Mouse (Mus musculus) lung, postnatal 0 days (tissue): Measurements from ENCODE around the gene Polr3b.

Source experiments
- CTCF ChIP-seq: IDR thresholded peaks from 2 replicates; pipeline ENCODE4 v1.5.1; 2016; ENCODE audit warnings: antibody characterized with exemption, mild to moderate bottlenecking
- EP300 ChIP-seq: IDR thresholded peaks from 2 replicates; pipeline ENCODE4 v1.6.1; 2016; ENCODE audit warnings: antibody characterized with exemption, mild to moderate bottlenecking, control low read depth

- TF ChIP-seq CTCF (no peak), EP300 (no peak)
Measured at GRCm38 (mm10) chr10:84711479-84711878, 89.4 kb downstream of the Polr3b start.
